In genomic region chr12:117980315-117980714, GRCm38 (mm10) we compare ENCODE assay signal across 10 mouse cellular contexts.
"Had no signal": no experiment of that assay in that cellular context is flagged by ENCODE, and none has a peak within 500 bp of the region (broad histone marks: within the 10 kb centered on the region; RNA-seq: fewer than 3 reads in every experiment).

No protein-coding gene starts in this region.

- DNase-seq: kidney, postnatal 14 days; kidney, postnatal 4 days; layer of hippocampus, postnatal 36 days; liver, postnatal 0 days; lung, embryonic 14.5 days; retina, postnatal 1 day; right cerebral cortex, postnatal 25 days; spleen, adult 18-20 months; thymus, adult 18-20 months; thymus, postnatal 36 days had no signal
